Mouse (Mus musculus) kidney, postnatal 14 days (tissue): ENCODE results near the gene Cadm1.

Experiments
- DNase-seq: peaks from one replicate; pipeline ENCODE4 v3.0.0; 2022; ENCODE audit warnings: mixed read lengths

Cadm1 gene

GRCm38 (mm10) chr9:47529602-47530450, at the start of gene Cadm1:
Gene Cadm1, plus strand, starts transcription at chr9:47530173.
- peak; percentile 98 for DNase-seq

- DNase-seq, result no peak
These were observed 45.5 kb upstream of the Cadm1 start for GRCm38 (mm10) chr9:47484506-47484905.

GRCm38 (mm10) chr9:47485186-47485585, 44.8 kb upstream of the Cadm1 start:
- no peak for DNase-seq

GRCm38 (mm10) chr9:47499761-47500160, 30.2 kb upstream of the Cadm1 start:
- no peak for DNase-seq

- peak; percentile 16 for DNase-seq
These were observed 24.0 kb upstream of the Cadm1 start for GRCm38 (mm10) chr9:47505956-47506355.

- DNase-seq, result no peak
These were observed 23.1 kb upstream of the Cadm1 start for GRCm38 (mm10) chr9:47506876-47507275.

GRCm38 (mm10) chr9:47508109-47508508, 21.9 kb upstream of the Cadm1 start:
- DNase-seq, result no peak

- DNase-seq, result no peak
These were observed 17.5 kb upstream of the Cadm1 start for GRCm38 (mm10) chr9:47512521-47512920.

GRCm38 (mm10) chr9:47514318-47514717, 15.7 kb upstream of the Cadm1 start:
- no peak for DNase-seq

GRCm38 (mm10) chr9:47516238-47516637, 13.7 kb upstream of the Cadm1 start:
- no peak for DNase-seq

- DNase-seq, result no peak
These were observed 2.7 kb upstream of the Cadm1 start for GRCm38 (mm10) chr9:47527290-47527689.

GRCm38 (mm10) chr9:47527741-47528140, 2.2 kb upstream of the Cadm1 start:
- DNase-seq, result no peak

- DNase-seq, result no peak
These were observed 791 bp upstream of the Cadm1 start for GRCm38 (mm10) chr9:47529182-47529581.

- no peak for DNase-seq
These were observed 560 bp downstream of the Cadm1 start for GRCm38 (mm10) chr9:47530544-47530921.

- peak; percentile 67 for DNase-seq
These were observed 1.2 kb downstream of the Cadm1 start for GRCm38 (mm10) chr9:47530922-47531850.

- no peak for DNase-seq
These were observed 2.4 kb downstream of the Cadm1 start for GRCm38 (mm10) chr9:47532215-47532865.

- DNase-seq, result no peak
These were observed 3.5 kb downstream of the Cadm1 start for GRCm38 (mm10) chr9:47533461-47533860.

- DNase-seq, result no peak
These were observed 4.9 kb downstream of the Cadm1 start for GRCm38 (mm10) chr9:47534573-47535475.

- DNase-seq, result no peak
These were observed 15.3 kb downstream of the Cadm1 start for GRCm38 (mm10) chr9:47545245-47545644.

- DNase-seq, result no peak
These were observed 15.7 kb downstream of the Cadm1 start for GRCm38 (mm10) chr9:47545667-47546066.

GRCm38 (mm10) chr9:47548402-47548801, 18.4 kb downstream of the Cadm1 start:
- no peak for DNase-seq

GRCm38 (mm10) chr9:47548916-47549315, 18.9 kb downstream of the Cadm1 start:
- no peak for DNase-seq
